Mouse (Mus musculus) thymus, adult 2 months (tissue): ENCODE measurements around the gene Gigyf1.

Experiments
- CTCF ChIP-seq: fragments of 200-500 bp; IDR thresholded peaks from 2 replicates; pipeline ENCODE4 v1.5.1; 2012; ENCODE audit warnings: mild to moderate bottlenecking, control low read depth, low read length, moderate library complexity, borderline replicate concordance; ENCODE audit not compliant: control insufficient read depth, poor library complexity, insufficient read depth; ENCODE audit errors: extremely low read depth
- POLR2A ChIP-seq: fragments of 200-500 bp; IDR thresholded peaks from 2 replicates; pipeline ENCODE4 v1.6.1; 2012; ENCODE audit warnings: mild to moderate bottlenecking, low read length, control low read depth, moderate library complexity; ENCODE audit not compliant: control insufficient read depth, poor library complexity, insufficient read depth; ENCODE audit errors: extremely low read depth

- TF ChIP-seq POLR2A (no peak), CTCF (no peak)
These were observed 1.6 kb downstream of the Gigyf1 start for GRCm38 (mm10) chr5:137519691-137520550.
